Mouse (Mus musculus): Measurements from ENCODE around the gene St6galnac4.

St6galnac4 gene

DNA sequence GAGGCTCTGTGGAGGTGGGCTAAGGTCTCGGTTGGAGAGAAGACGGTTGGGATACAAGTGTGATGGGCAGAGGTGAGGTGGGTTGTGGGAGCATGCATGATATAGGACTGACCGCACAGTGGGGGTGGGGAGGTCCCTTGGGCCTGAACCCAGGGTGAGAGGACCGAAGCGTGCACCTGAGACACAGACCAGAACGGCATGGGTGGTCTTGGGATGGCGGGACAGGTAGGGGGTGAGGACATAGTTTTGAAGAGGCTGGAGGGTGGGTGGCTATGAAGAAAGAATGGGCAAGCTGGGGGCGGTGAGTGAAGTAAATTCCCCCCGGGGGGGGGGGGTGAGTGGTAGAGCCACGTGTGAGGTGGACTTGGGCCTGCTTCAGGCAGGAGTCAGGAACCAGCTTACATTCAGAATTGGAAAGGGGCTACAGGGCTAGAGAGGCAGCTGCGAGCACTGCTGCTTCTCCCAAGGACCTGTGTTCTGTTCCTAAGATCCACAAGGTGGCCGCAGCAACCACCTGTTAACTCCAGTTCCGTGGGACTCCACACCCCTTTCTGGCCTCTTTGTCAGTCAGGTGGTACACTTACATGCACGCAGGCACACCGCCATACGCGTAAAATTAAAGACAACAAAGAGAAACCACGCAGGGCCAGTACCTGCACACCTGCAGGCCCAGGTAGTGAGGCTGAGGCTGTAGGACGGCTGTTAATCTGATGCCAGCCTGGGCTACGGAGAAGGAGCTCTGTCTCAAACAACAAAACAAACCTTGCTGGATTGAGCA lies 40.6 kb downstream of the St6galnac4 start:
- DNase-seq (ENCODE audit: low read depth), result no peak

DNA sequence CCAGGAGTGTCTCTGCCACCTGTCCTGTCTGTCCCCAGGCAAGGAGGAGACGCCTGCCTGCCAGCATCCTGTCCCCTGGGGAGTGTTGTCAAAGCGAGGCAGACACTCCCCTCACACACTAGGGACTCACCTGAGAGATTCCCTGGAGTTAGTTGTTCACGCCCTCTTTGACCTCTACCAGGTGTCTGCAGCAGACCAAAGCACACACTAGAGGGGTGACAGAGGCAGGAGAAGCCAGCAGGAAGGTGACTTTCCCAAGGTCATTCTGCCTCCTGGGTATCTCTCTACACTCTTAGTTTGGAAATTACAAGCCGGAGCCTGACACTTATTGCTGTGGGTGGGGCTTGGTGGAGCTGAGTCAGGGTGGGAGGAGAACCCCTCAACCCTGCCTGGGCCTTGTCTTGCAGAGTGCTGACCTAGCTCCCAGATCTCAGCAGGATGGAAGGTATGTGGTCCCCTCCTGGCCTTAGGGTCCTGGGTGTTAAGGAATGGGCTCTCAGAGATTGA lies 41.2 kb downstream of the St6galnac4 start:
- no peak for DNase-seq (ENCODE audit: low read depth)

GRCm38 (mm10) chr2:32628729-32629128 lies 41.8 kb downstream of the St6galnac4 start:
- DNase-seq (ENCODE audit: low read depth), result no peak

DNA sequence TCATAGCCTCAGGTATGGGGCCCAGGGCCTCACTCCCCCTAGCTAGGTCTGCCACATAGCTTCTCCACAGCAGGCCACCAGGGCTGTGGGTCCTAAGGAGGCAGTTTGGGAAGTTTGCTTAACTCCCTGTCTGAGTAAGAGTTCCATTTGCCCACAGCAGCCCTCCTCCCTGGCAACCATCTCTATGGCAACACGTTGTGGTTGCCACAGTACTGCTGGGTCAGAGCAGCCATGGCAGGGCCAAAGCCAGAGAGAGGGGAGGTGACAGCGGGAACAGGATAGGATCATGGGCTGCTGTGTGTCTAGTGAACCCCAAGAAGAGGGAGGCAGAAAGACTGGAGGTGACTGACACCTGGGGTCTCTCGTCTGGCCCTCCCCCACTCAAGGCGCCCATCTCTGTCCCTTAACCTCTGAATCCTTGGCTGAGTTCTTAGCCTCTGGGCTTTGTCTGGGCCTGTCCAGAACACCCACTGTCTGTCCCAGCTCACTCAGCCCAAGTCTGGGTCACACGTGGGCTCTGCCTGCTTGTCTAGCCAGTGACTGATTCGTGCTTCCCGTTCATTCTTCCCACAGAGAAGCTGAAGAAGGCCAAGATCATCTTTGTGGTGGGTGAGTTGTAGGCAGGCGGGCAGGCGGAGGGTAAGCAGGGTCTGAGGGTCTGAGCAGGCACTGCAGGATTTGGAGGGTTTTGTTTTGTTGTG lies 42.5 kb downstream of the St6galnac4 start:
- no peak for DNase-seq (ENCODE audit: low read depth)

DNA sequence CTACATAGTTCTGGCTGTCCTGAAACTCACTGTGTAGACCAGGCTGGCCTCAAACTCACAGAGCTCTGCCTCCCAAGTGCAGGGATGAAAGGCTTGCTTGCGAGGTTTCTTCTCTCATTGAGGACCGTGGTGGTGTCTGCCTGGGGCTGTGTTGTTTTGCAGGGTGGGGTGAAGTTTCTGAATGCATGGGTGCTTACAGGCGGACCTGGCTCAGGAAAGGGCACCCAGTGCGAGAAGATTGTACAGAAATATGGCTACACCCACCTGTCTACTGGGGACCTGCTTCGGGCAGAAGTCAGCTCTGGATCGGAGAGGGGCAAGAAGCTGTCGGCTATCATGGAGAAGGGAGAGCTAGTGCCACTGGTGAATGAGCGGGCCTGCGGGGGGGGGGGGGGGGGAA lies 43.1 kb downstream of the St6galnac4 start:
- DNase-seq (ENCODE audit: low read depth), result no peak

- DNase-seq (ENCODE audit: low read depth), result no peak
Observed at GRCm38 (mm10) chr2:32631046-32631445, 44.2 kb downstream of the St6galnac4 start.

GRCm38 (mm10) chr2:32631737-32632394 lies 45.0 kb downstream of the St6galnac4 start:
- DNase-seq (ENCODE audit: low read depth), result peak; percentile 88

DNA sequence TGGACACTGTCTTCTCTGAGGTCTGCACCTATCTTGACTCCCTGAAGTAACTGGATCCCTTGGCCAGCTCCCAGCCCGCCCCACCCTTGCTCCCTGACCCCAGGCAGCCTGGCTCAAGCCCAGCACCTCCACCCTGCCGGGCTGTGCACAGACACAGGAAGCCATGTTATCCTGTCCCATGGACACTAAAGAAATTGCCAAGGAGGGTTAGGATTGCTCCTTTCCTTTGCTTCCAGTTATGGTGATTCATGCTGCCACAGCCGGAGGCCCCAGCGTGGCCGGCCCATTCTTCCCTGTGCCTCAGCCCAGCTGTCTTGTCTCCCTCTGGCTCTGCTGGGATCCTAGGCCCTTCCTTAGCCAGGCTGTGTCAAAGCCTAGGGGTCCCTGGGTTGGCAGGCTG lies 46.8 kb downstream of the St6galnac4 start:
- no peak for DNase-seq (ENCODE audit: low read depth)

- DNase-seq (ENCODE audit: low read depth), result no peak
Observed at GRCm38 (mm10) chr2:32634277-32635105, 47.6 kb downstream of the St6galnac4 start.

DNA sequence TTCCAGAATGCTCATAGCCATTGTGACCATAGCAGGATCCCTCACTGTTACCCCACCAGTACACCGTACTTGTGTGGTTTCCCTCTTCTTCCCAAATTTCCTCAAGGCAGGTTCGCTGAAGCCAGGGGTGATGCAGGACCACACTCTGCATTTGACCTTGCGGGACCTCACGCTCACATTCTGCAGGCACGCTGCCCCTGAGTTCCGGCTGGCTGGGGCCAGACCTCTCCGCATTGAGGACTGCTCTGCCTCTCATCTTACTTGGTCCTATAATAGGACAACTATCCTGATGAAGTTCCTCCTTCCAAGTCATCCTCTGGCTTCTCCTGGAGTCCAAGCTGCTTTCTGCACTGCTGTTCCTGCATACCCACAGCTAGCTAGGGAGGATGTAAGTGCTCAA lies 49.7 kb downstream of the St6galnac4 start:
- no peak for DNase-seq (ENCODE audit: low read depth)

DNA sequence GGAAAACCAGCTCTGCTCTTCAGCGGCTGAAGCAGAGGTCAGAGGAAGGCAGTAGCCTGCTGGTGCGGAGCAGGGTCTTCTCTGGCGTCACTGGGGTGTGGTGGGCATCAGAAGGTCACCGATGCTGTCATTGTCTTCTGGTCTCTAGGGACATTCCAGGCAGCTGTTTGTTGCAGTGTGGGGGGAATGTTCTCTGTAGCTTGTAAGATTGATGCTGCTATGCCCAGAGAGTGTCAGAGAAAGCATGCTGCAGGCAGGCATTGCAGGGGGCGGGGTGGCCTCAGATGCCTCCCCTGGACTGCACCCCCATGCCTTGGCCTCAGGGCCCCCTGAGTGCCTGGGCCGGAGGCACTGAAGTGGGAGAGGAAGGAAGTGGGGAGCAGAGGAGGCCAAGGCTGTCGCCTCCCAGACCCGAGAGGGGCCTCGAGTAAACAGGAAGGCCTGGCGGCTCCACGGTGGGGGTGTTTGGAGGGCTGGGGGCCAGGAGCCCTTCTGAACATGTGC lies 50.9 kb downstream of the St6galnac4 start:
- DNase-seq (ENCODE audit: low read depth), result peak; percentile 51

DNA sequence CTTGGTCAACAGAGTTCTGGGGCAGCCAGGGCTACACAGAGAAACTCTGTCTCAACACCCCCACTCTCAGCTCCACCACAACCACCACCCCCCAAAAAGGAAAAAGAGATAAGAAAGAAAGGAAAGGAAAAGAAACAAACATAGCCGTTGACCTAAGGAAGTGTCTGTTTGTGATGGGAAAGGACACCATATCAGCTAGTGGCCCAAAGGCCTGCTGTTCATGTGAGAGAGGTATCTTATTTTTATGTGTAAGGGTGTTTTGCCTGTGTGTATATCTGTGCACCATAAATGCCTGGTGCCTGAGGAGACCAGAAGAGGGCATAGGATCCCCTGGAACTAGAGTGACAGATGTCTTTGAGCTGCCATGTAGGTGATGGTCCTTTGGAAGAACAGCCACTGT lies 52.7 kb downstream of the St6galnac4 start:
- no peak for DNase-seq (ENCODE audit: low read depth)

DNA sequence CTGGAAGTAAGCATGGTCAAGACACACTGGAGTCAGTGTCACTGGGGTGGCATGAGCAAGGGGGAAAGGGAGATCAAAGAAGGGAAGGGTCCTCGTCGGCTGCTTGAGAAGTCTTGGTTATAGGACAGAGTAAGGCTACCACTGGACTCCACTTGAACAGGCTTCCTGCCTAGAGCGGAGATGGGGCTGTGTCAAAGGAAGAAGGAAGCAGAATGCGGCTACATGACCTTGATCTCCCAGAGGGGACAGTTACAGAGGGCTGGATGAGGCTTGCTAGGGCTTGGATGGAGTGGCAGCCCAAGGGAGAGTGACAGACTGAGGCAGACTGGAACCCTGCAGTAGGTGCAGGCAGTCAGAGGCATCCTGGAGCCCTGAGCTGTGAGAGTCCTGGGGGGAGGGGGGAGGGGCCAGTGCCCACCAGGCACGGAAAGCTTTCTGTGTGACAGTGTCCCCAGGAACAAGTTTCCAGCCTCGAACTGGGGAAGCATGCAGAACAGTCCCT lies 53.7 kb downstream of the St6galnac4 start:
- DNase-seq (ENCODE audit: low read depth), result no peak

- no peak for DNase-seq (ENCODE audit: low read depth)
Observed at GRCm38 (mm10) chr2:32641810-32642209, 54.9 kb downstream of the St6galnac4 start.

DNA sequence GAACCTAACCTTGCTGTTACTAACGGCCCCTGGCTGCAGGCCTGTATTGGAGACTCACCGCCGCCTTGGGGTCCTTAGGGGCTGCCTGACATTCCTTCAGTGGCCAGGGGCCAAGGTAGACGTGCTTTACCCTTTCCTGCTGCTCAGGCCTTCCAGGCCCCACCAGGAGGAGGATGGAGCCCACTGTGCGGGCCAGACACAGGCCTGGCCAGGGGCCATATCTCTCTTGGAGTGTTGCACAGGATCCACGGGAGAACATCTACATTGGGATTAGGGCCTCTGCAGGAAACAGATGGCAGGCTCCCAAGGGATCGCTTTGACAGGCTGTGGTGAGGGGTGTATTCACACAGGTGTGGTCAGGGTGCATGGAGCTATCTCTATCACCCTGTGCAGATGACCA lies 55.9 kb downstream of the St6galnac4 start:
- no peak for DNase-seq (ENCODE audit: low read depth)

- DNase-seq (ENCODE audit: low read depth), result no peak
Observed at GRCm38 (mm10) chr2:32644083-32644482, 57.2 kb downstream of the St6galnac4 start.

DNA sequence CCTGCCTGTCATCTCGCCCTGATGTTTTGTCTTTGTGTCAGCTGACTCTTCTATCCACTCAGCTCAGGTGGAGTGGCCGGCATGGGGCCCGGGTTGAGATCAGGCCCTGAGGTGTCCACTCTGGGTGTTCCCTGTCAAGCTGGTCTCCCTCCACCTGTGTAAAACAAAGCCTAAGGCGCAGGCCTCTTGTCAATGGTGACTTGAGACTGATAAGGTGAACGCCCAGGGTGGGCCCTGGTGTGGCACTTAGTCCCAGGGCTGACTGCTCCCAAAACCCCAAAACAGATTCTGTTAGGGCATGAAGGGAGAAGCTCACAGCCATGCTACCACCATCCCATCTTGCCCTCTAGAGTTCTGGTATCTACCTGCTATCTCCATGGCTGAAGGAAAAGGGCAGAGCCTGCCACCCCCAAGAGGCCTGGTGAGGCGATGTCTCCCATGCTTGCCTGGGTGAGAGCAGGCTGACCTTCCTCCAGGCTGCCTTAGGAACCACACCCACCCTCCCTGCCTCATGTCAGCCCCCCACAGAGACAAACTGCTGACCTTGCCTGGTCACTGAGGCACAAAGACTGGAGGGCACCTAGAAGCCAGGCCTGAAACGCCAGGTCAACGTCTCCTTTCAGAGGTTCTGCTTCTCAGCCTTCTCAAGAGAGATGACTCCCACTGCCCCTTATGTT lies 58.0 kb downstream of the St6galnac4 start:
- no peak for DNase-seq (ENCODE audit: low read depth)

- DNase-seq (ENCODE audit: low read depth), result no peak
Observed at GRCm38 (mm10) chr2:32645647-32646046, 58.8 kb downstream of the St6galnac4 start.

DNA sequence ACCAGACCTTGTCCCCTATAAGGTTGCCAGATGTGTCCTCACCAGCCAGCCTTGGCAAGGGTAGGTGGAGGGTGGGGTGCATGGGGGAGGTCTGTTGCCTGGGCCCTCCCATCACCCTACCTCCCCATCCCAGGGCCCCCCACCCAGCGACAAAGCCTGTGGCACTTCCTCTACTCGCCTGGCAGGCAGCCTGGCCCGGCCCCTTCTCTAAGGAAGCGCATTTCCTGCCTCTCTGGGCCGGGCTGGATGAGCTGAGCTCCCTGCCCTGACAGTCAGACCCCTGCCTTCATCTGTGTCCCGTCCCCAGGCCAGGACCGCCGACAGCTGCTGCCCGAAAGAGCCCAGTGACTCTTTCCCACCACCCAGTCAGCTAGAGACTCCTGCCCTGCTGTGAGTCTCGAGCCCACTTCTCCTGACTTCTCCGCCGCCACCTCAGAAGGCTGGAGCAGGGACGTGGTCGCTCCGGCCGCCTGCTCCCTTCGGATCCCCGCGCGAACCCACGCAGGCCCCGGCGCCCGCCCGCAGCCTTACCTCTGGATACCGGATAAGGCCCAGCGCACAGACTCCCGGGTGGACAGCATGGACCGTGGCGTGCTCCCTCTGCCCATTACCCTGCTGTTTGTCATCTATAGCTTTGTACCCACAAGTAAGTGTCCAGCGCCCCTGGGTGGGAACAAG lies 59.6 kb downstream of the St6galnac4 start, which contains the start of gene Eng:
TSS of gene Eng (plus strand) at position 217 of the 678 bp plus-strand sequence.
- peak; percentile 27 for DNase-seq (ENCODE audit: low read depth)

DNA sequence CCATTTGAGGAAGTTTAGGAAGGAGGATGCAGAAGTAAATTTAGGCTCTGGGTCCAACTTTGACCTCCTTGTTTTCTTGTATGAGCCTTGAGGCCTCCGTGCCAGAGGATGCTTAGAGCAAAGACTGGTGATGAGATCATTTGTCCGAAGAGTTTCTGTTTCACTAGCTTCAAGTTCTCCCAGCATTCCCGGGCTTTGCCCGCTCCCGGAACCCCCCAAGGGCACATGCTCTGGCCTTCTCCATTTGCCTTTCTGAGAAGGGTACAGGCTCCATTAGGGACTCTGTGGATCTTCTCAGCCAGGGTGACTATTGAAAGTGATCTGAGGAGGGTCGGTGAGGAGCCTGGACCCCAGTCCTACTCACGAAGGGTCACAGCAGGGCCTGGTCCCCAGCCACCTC lies 60.5 kb downstream of the St6galnac4 start:
- DNase-seq (ENCODE audit: low read depth), result no peak

All from naive thymus-derived CD4-positive, alpha-beta T cell, adult 2 months (primary cell).